Mouse (Mus musculus): Measurements from ENCODE around the gene Rpap1.

Gene Rpap1

GRCm38 (mm10) chr2:119799181-119799960 is 12.0 kb upstream of the Rpap1 start:
- DNase-seq (ENCODE audit: low read depth in 1 of 2, low spot score in 2 of 2) = no peak

DNA sequence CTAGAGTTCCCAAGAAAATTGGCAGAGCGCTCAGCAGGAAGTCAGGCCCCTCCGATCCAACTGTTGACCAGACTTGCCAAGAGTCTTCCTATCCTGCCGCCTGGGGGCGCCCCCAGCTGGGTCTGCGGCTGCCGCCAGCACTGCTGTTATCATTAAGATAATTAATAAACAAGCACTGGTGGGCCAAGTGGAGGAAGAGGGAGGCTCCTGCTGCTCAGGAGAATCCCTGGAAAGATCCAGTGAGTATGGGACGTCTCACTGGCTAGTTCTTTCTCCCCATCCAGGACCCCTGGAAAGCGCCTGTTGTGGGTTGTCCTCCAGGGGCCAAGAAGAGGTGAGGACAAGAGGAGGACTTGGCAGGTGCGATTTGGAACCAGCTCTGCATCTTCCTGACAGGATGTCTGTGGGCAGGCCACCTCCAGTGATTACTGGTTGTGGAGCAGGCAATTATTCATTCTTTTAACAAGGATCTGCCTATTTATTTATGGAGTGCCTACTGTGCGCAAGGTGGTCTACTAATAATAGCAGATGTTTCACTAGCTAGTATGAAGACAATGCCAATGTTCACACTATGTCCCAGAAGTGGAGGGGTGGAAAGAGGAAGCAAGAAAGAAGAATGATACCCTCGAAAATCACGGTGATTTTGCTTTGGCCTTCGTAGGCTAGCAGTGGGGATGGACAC is 11.1 kb upstream of the Rpap1 start:
- no peak for DNase-seq (ENCODE audit: low read depth in 1 of 2, low spot score in 2 of 2)

DNA sequence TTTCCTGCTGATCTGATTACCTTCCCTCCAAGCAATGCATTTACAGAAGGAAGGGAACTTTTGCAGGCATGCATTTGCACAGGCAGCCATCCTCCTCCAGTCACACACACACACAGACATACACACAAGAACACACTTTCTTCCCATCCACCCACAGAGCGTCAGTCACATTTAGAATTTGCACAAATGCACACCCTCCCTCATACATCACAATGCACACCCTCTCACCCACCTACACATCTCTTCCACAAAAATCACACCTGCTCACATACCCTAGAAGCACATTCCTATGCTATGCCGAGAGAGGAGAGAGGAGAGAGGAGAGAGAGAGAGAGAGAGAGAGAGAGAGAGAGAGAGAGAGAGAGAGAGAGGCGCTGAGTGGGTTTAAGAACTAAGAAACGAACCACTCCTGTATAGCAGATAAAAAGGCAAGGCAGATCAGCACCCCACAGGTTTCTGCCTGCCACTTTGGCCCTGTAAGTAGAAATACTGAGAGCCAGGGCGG is 10.0 kb upstream of the Rpap1 start, which contains the start of gene Tyro3:
Gene Tyro3 (plus strand): TSS at position 455 of the 505 bp plus-strand sequence.
- DNase-seq (ENCODE audit: low read depth in 1 of 2, low spot score in 2 of 2) = no peak

GRCm38 (mm10) chr2:119789996-119790395 is 2.7 kb upstream of the Rpap1 start:
- no peak for DNase-seq (ENCODE audit: low read depth in 1 of 2, low spot score in 2 of 2)

GRCm38 (mm10) chr2:119767246-119767645 is 20.1 kb downstream of the Rpap1 start:
- DNase-seq (ENCODE audit: low read depth in 1 of 2, low spot score in 2 of 2) = no peak

DNA sequence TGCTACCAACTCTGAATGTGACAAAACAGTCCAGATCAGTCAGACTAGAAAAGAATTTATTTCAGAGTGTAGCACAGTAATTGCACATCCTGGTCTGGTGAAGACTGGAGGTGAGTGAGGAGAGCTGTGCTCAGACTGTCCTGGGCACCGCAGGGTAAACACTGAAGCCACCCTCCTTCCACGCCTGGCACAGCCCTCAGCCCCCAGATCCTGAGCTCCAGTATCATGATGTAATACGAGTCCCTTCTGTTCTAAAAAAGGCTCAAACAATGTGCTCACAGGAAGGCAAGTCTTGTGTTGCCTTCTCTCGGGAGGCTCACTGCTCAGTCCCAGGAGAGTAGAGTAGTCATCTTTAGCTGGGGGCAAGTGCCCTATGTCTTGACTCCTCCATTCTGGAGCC is 23.4 kb downstream of the Rpap1 start:
- DNase-seq (ENCODE audit: low read depth in 1 of 2, low spot score in 2 of 2) = no peak

DNA sequence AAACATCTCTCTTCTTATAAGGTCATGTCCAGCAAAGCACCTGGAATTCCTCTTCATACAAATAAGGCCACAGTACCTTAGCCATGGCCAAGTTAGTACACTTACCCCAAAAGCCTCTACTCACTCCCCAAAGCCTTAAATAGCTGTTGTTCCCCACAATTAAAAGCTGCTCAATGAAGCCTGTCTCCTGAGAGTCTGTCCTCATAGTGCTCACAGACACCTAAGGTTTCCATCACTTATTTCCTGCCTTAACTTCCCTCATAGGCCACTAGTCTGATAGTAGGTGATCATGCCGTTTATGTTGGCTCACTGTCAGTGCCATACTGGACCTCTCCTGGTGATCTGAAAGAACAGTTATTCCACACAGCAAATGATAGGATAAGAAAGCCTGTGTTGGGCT is 25.1 kb downstream of the Rpap1 start:
- DNase-seq (ENCODE audit: low read depth in 1 of 2, low spot score in 2 of 2) = no peak

- no peak for DNase-seq (ENCODE audit: low read depth in 1 of 2, low spot score in 2 of 2)
Observed at GRCm38 (mm10) chr2:119760251-119760650, 27.1 kb downstream of the Rpap1 start, which contains the start of gene Ltk. TSS of gene Ltk (minus strand) at chr2:119760431.

DNA sequence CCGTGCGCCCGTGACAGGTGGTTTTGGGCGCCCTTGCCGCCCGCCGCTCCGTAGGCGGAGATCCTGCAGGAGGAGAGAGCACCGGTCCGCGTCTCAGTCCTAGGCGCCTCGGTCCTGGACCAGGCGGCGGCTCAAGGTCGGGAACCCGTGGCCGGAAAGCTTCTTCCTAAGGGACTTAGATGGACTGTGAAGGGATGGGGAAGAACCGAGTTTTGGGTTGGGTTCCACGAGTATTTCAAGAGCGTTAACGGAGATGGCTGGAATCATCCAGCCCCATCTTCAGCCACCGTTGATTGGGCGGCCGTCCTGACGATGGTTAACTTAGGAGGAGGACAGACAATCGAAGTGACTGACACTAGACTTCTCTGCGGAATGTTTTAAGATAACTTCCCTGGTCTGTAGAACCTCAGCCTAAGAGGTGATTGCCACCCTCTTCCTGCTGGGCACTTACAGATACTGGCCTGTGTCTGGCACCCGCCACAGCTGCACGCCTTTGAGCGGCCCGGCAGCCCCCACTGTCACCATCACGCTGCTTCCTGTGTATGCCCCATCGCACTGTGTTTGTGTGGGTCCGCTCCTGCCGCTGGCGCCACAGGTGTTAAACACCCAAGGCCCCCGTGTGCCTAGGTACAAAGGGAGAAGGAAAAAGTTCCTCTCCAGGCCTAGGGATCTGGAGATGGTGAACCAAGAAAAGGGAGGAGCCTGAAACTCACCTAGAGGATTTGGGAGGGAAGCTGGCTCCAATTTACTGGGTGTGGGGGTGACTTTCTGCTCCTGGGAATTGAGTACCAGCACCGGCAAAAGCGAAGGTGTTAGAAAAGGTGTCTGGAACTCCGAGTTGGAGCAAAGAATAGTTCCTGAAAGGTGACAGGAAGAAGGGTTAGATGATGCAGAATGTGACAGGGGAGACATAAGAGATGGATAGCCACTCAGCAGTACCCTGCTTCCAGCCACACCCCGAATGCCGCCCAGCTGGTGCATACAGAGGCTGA is 28.2 kb downstream of the Rpap1 start:
- DNase-seq (ENCODE audit: low read depth in 1 of 2, low spot score in 2 of 2) = no peak

DNA sequence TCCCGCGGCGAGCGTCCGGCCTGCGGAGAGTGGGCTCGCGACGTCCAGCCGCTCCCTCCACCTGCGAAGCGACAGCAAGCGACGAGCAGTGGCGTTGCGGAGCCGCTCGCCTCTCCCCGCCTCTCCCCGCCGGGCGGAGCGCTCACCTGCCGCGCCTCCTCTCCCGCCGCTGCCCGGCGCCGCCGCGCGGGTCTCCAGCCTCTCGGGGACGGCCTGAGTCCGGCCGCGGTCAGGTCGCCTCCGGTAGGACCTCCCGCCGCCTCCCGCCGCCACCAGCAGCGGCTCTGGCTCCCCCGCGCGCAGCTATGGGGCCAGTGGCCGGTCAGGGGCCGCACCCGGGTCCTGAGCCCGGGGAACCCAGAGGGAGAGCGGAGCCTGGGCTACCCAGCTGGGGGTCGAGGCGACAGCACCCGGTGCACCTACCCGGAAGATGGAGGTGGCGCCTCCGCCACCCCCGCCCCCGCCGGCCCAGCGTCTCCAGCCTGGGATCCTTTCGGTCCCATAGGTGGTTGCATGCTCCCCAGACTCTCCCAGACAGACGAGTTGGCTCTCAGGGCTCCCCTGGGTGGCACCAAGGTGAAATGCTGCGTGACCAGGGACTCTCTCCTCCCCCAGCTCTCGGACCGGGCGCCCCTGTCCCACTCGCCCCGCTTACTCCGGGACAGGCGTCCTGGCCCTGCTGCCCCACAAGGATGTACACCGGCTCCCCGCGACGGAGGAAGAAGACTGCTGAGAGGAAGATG is 29.1 kb downstream of the Rpap1 start:
- no peak for DNase-seq (ENCODE audit: low read depth in 1 of 2, low spot score in 2 of 2)

DNA sequence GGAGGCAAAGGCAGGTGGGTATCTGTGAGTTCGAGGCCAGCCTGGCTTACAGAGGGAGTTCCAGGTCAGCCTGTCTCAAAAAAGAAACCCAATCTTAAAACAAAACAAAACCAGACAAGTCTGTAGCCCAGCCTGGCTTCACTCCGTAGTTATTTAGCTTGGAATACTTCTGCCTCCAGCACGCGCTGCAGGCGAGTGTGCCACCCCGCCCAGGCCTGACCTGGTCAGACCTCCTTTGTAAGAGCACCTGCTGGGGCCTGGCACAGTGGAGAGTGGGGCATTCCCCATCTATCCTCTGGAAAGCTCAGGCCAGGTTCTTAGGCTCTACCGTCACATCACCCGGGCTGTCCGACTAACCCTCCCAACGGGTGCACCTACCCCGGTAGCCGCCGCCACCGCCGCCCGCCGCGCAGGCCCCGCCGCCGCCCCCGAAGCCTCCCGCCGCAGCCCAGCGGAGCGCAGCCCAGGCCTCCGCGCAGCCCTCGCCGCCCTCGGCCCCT is 29.7 kb downstream of the Rpap1 start:
- no peak for DNase-seq (ENCODE audit: low read depth in 1 of 2, low spot score in 2 of 2)

DNA sequence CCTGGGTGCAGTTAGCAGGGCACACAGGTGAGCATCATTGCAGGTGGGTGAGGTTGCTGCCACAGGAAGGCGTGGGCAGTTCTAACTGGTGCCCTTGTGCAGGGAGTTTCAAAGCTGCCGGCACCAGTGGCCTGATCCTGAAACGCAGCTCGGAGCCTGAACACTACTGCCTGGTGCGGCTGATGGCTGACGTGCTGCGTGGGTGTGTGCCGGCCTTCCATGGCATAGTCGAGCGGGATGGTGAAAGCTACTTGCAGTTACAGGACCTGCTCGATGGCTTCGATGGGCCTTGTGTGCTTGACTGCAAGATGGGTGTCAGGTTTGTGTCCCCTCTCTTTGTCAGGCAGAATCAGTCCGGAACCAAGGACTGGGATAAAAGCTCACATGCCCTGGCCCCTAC is 38.1 kb downstream of the Rpap1 start:
- no peak for DNase-seq (ENCODE audit: low read depth in 1 of 2, low spot score in 2 of 2)

- DNase-seq (ENCODE audit: low read depth in 1 of 2, low spot score in 2 of 2) = no peak
Observed at GRCm38 (mm10) chr2:119747554-119747953, 39.8 kb downstream of the Rpap1 start.

DNA sequence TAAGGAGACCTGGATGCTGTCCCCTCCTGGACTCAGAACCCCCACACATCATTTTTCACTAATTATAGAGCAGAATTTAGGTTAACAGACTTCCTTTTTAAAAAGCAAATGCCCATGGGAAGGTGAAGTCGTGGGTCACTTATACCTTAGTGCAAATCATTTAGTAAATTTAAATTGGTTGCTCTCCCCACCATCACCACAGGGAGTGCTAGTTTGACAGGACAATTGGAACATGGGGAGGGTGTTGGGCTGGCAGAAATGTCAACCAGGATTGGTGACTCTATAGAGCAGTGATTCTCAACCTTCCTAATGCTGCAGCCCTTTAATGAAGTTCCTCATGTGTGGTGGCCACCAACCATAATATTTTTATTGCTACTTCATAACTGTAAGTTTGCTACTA is 42.1 kb downstream of the Rpap1 start:
- no peak for DNase-seq (ENCODE audit: low read depth in 1 of 2, low spot score in 2 of 2)

- no peak for DNase-seq (ENCODE audit: low read depth in 1 of 2, low spot score in 2 of 2)
Observed at GRCm38 (mm10) chr2:119744163-119745111, 42.9 kb downstream of the Rpap1 start.

DNA sequence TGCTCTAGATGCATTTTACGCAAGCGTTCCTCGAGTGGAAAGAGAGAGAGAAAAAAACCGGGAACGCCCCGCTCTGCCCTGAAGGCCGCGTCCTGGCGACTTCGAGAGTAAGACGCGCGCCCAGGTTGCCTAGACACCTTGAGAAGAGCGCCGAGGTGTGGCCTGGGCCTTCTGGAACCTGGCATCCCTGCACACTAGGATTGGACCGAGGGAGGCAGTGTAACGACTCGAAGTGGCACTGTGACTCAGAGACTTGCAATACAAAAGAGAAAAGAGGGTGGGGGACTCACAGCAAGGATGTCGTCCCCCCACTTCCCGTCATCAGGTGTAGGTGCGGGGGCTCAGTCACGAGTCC is 43.6 kb downstream of the Rpap1 start:
- DNase-seq (ENCODE audit: low read depth in 1 of 2, low spot score in 2 of 2) = no peak

DNA sequence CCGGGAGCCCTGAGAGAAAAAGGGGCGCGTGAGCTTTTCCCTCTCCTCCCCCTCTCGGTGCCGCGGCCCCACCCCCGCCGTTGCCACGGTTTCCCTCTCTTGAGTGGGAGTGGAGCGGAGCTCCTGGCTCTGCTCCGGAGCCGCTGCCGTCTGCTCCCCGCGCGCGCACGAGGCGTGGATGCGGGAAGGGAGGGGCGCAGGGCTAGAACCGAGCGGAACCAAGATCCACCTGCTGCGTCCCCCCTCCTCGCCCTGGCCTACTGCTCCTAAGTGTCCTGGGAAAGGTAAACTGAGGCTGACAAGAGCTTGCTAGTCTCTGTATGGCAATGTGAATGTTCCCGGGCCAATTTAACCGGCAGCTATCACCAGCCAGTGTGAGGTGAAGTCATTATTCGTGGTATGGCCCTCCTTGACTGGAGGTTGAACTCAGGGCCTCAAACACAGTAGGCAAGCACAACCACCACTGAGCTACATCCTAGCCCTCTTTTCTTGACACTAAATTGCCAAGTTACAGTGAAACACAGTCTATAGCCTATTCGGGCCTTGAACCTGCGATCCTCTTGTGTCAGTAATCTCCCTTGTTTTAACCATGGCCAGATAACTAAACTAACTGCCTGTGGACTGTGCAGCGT is 44.0 kb downstream of the Rpap1 start:
- DNase-seq (ENCODE audit: low read depth in 1 of 2, low spot score in 2 of 2) = no peak

GRCm38 (mm10) chr2:119742461-119743175 is 44.7 kb downstream of the Rpap1 start:
- no peak for DNase-seq (ENCODE audit: low read depth in 1 of 2, low spot score in 2 of 2)

Measured in monocyte, adult 2 months (primary cell).